Mouse (Mus musculus) cerebellum, adult 2 months (tissue): Measurements from ENCODE around the gene Hpd. TPM values are rescaled to one million over a fixed set of nuclear protein-coding genes. Genes with fewer than 3 reads are reported as not detected.
"Not testable (repeated sequence)": the region's sequence is repeated elsewhere in the genome, so short reads cannot be mapped to it uniquely, and the experiment has no call there.

Experiments used
- DNase-seq, 2 experiments: peaks; one replicate each; pipeline ENCODE4 v3.0.0; 2021
- H3K27ac ChIP-seq: fragments of 200-500 bp; 2 replicates; pipeline ENCODE4 v1.5.1; 2012; ENCODE audit warnings: low read length, control low read depth, inconsistent platforms; ENCODE audit not compliant: insufficient read depth
- H3K27me3 ChIP-seq: fragments of 200-500 bp; 2 replicates; pipeline ENCODE4 v1.6.1; 2012; ENCODE audit warnings: inconsistent platforms, mild to moderate bottlenecking, low read length, moderate library complexity; ENCODE audit not compliant: control insufficient read depth, insufficient read depth
- H3K4me1 ChIP-seq: fragments of 200-500 bp; 2 replicates; pipeline ENCODE4 v1.6.1; 2011; ENCODE audit warnings: low read length; ENCODE audit not compliant: control insufficient read depth, insufficient read depth
- H3K4me3 ChIP-seq: fragments of 200-500 bp; replicated peaks from 2 replicates; pipeline ENCODE3; 2011; ENCODE audit warnings: mild to moderate bottlenecking, low read depth, low read length, control low read depth; ENCODE audit not compliant: insufficient read depth
- CTCF ChIP-seq: fragments of 200-500 bp; IDR thresholded peaks from 2 replicates; pipeline ENCODE4 v1.5.1; 2011; ENCODE audit warnings: low read depth, mild to moderate bottlenecking, control low read depth, low read length, moderate library complexity, borderline replicate concordance; ENCODE audit not compliant: insufficient read depth
- POLR2A ChIP-seq: fragments of 200-500 bp; IDR thresholded peaks from 2 replicates; pipeline ENCODE4 v1.6.1; 2011; ENCODE audit warnings: low read length, control low read depth, borderline replicate concordance; ENCODE audit not compliant: insufficient read depth
- WGBS: fragments of 180-500 bp; shearing (Covaris S2); methylation state at CpG from one replicate; pipeline ENCODE4 v1.1.7; 2018; 5-methylcytosine and 5-hydroxymethylcytosine counted together
- polyA plus RNA-seq: library from polyadenylated mRNA; depleted of rRNA; stranded (reverse); fragments of >200 nt; gene quantifications from 2 replicates; pipeline ENCODE4 v1.2.3, GENCODE M21; 2012

Hpd gene
- polyA plus RNA-seq, 1 experiment = not detected

- WGBS = 24% methylated on average over 5 of the region's 5 CpGs
- H3K4me1 ChIP-seq = peaks cover 5% of the 10 kb centered on the region
- TF ChIP-seq POLR2A = no peak
- no peak for TF ChIP-seq CTCF
- DNase-seq = peak; percentile 21 to 37
- no peaks in the 10 kb centered on the region for H3K27me3 ChIP-seq
- no peak overlapping the region for H3K4me3 ChIP-seq
- no peak overlapping the region for H3K27ac ChIP-seq
These were observed 19.5 kb upstream of the Hpd start for GRCm38 (mm10) chr5:123201987-123202386.

GRCm38 (mm10) chr5:123201523-123201892, 19.0 kb upstream of the Hpd start:
- no peak overlapping the region for H3K4me3 ChIP-seq
- 55% methylated on average over 7 of the region's 7 CpGs for WGBS
- H3K4me1 ChIP-seq = peaks cover 5% of the 10 kb centered on the region
- no peak for DNase-seq
- TF ChIP-seq POLR2A (no peak), CTCF (no peak)
- H3K27me3 ChIP-seq = no peaks in the 10 kb centered on the region
- H3K27ac ChIP-seq = no peak overlapping the region

DNA sequence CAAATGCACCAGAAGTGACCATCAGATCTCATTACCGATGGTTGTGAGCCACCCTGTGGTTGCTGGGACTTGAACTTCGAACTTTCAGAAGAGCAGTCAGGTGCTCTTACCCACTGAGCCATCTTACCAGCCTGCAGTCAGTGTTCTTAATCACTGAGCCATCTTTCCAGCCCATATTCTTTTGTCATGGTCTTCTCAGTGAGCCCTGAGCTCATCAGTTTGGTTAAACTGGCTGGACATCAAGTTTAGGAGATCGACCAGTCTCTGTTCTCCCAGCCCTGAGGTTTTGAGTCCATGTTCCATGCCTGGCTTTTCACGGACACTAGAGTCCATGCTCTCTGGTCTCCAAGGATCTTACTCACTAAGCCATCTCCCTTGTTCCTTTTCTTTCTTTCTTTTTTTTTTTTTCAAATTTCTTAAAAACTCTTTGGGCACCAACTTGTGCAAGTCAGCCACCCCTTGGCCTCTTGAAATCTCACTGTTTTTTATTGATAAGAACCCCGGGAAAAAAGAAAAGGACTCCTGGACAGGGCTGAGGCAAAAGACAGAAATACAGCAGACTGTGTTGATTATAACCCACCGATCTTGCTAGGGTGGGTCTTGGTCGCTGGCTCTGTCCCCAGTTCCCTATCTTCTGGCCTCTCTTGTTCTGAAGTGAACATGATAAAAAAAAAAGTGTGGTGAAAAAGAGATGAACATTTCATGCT, 18.4 kb upstream of the Hpd start:
- 87% methylated on average over 6 of the region's 7 CpGs for WGBS
- not testable (repeated sequence) for DNase-seq, H3K27ac ChIP-seq, H3K4me3 ChIP-seq, H3K27me3 ChIP-seq, H3K4me1 ChIP-seq

DNA sequence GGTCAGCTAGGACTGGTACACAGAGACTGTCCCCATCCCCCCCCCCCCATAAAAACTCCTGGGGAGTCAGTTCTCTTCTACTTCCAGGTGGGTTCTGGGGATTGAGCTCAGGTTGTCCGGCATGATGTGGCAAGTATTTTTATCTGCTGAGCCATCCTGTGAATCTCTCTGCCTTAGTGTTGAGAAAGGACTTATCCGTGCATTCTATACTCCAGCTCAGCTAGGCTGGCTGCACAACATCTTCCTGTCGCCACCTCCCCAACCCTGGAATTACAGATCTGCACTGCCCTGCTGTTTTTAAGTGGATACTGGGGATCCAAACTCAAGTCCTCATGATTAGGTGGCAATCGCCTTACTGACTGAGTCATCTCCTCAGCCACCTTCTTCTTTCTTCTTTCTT, 16.0 kb upstream of the Hpd start:
- Histone ChIP-seq H3K27ac (no peak overlapping the region), H3K4me3 (no peak overlapping the region), H3K4me1 (peaks cover 5% of the 10 kb centered on the region), H3K27me3 (no peaks in the 10 kb centered on the region)
- TF ChIP-seq POLR2A (no peak), CTCF (no peak)
- no peak for DNase-seq
- WGBS = 88% methylated on average over 4 of the region's 4 CpGs

GRCm38 (mm10) chr5:123196746-123197145, 14.2 kb upstream of the Hpd start:
- H3K27me3 ChIP-seq = no peaks in the 10 kb centered on the region
- H3K27ac ChIP-seq = no peak overlapping the region
- DNase-seq = no peak
- no peak overlapping the region for H3K4me3 ChIP-seq
- 73% methylated on average over 4 of the region's 4 CpGs for WGBS
- H3K4me1 ChIP-seq = no peaks in the 10 kb centered on the region; the same call in 1 of the 2 replicates
- no peak for TF ChIP-seq POLR2A
- no peak for TF ChIP-seq CTCF

GRCm38 (mm10) chr5:123195500-123196000, 13.0 kb upstream of the Hpd start:
- TF ChIP-seq CTCF (no peak), POLR2A (no peak)
- no peaks in the 10 kb centered on the region for H3K4me1 ChIP-seq
- H3K4me3 ChIP-seq = no peak overlapping the region
- WGBS = 63% methylated on average over 16 of the region's 16 CpGs
- no peak for DNase-seq
- H3K27ac ChIP-seq = no peak overlapping the region
- no peaks in the 10 kb centered on the region; the same call in 1 of the 2 replicates for H3K27me3 ChIP-seq

DNA sequence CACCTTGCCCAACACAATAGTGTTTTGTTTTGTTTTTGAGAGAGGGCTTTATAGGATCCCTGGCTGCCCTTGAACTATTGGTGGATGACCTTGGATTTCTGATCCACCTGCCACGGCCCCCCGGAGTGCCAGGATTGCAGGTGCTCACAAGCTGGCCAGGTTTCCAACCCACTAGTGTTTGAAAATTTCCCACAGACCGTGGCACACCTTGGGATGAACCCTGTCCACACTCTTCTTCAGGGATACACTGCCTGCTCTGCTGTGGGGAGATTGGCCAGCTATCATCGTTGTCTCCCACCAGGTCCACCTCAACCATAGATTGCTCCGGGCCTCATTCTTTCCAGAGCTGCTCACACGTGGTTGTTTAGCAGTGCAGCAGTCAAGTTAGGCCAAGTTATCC, 12.3 kb upstream of the Hpd start:
- 84% methylated on average over 6 of the region's 6 CpGs for WGBS

GRCm38 (mm10) chr5:123193436-123193835, 10.9 kb upstream of the Hpd start:
- 82% methylated on average over 5 of the region's 5 CpGs for WGBS

More for the DNA sequence above, 12.3 kb upstream of the Hpd start:
- no peak for TF ChIP-seq POLR2A
- TF ChIP-seq CTCF = no peak
- no peak overlapping the region for H3K27ac ChIP-seq
- H3K4me3 ChIP-seq = no peak overlapping the region
- no peak for DNase-seq
- no peaks in the 10 kb centered on the region for H3K4me1 ChIP-seq
- no peaks in the 10 kb centered on the region; the same call in 1 of the 2 replicates for H3K27me3 ChIP-seq

More at GRCm38 (mm10) chr5:123193436-123193835, 10.9 kb upstream of the Hpd start:
- Histone ChIP-seq H3K4me3 (no peak overlapping the region), H3K4me1 (no peaks in the 10 kb centered on the region), H3K27ac (no peak overlapping the region), H3K27me3 (no peaks in the 10 kb centered on the region; the same call in 1 of the 2 replicates)
- TF ChIP-seq CTCF = no peak
- no peak for TF ChIP-seq POLR2A
- no peak for DNase-seq
